Mouse (Mus musculus): ENCODE measurements around the gene Myl4. TPM values are rescaled to one million over a fixed set of nuclear protein-coding genes. Genes with fewer than 3 reads are reported as not detected.
"Not testable (repeated sequence)": the region's sequence is repeated elsewhere in the genome, so short reads cannot be mapped to it uniquely, and the experiment has no call there.

The Myl4 gene
- polyA plus RNA-seq, 1 experiment from 2014 or later = 2,477 TPM

- not testable (repeated sequence) for H3K36me3 ChIP-seq; H3K9me3 ChIP-seq (replicated peaks); H3K27me3 ChIP-seq (replicated peaks); H3K27ac ChIP-seq (ENCODE audit: poor library complexity, severe bottlenecking)
- Histone ChIP-seq H3K4me1 (replicated peaks) (peaks cover 40% of the 10 kb centered on the region), H3K9ac (peak overlapping the region; percentile 59; the same call in 1 of the 2 replicates), H3K4me3 (peak overlapping the region; percentile 47), H3K4me2 (peak overlapping the region; percentile 73)
- WGBS = 2% methylated on average over 28 of the region's 28 CpGs
- ATAC-seq (ENCODE audit: insufficient number of reproducible peaks, low FRiP score) = peak; percentile 73
Measured at GRCm38 (mm10) chr11:104571373-104571772, 20.9 kb downstream of the Myl4 start.

GRCm38 (mm10) chr11:104572091-104572490 lies 21.6 kb downstream of the Myl4 start:
- Histone ChIP-seq H3K27me3 (replicated peaks) (no peaks in the 10 kb centered on the region), H3K4me1 (replicated peaks) (peaks cover 41% of the 10 kb centered on the region), H3K9ac (no peak overlapping the region), H3K27ac (ENCODE audit: poor library complexity, severe bottlenecking) (no peak overlapping the region), H3K36me3 (no peaks in the 10 kb centered on the region), H3K9me3 (replicated peaks) (peaks cover 5% of the 10 kb centered on the region; the same call in 1 of the 2 replicates), H3K4me3 (no peak overlapping the region), H3K4me2 (no peak overlapping the region)
- 44% methylated on average over 7 of the region's 7 CpGs for WGBS
- no peak for ATAC-seq (ENCODE audit: insufficient number of reproducible peaks, low FRiP score)

GRCm38 (mm10) chr11:104572566-104572965 lies 22.1 kb downstream of the Myl4 start:
- 47% methylated on average over 2 of the region's 2 CpGs for WGBS
- H3K27me3 ChIP-seq (replicated peaks) = no peaks in the 10 kb centered on the region
- no peak for ATAC-seq (ENCODE audit: insufficient number of reproducible peaks, low FRiP score)

GRCm38 (mm10) chr11:104576772-104577612 lies 26.5 kb downstream of the Myl4 start:
- H3K4me3 ChIP-seq = peak overlapping the region; percentile 74
- peak; percentile 70 for ATAC-seq (ENCODE audit: insufficient number of reproducible peaks, low FRiP score)

More at GRCm38 (mm10) chr11:104572566-104572965, 22.1 kb downstream of the Myl4 start:
- Histone ChIP-seq H3K9me3 (replicated peaks) (peaks cover 5% of the 10 kb centered on the region; the same call in 1 of the 2 replicates), H3K4me1 (replicated peaks) (peaks cover 41% of the 10 kb centered on the region), H3K9ac (no peak overlapping the region), H3K27ac (ENCODE audit: poor library complexity, severe bottlenecking) (no peak overlapping the region), H3K36me3 (no peaks in the 10 kb centered on the region), H3K4me2 (no peak overlapping the region), H3K4me3 (no peak overlapping the region)

DNA sequence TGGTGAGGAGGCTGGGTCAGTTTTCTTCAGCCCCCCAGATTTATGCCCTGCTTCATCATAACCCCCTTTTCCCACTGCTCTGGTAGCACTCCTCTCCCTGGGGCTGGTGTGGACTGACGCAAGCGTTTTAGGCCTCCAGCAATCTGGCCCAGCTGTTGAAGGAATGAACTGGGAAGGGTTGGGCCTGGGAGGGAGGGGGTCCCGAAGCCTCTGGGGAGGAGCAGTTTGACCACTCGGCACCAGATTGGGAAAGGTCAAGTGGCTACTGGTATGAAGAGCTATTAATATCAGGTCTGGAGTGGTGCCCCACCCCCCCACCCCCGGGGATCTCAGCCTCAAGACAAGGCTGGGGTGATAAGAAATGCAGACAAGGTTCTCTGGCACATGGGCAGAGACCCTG lies 27.6 kb downstream of the Myl4 start:
- H3K4me3 ChIP-seq = peak overlapping the region; percentile 74
- peak overlapping the region; percentile 94 for H3K9ac ChIP-seq
- 9% methylated on average over 5 of the region's 5 CpGs for WGBS
- H3K27ac ChIP-seq (ENCODE audit: poor library complexity, severe bottlenecking) = peak overlapping the region; percentile 100
- no peaks in the 10 kb centered on the region for H3K9me3 ChIP-seq (replicated peaks)
- H3K36me3 ChIP-seq = peaks cover 27% of the 10 kb centered on the region
- peak; percentile 12; the same call in 1 of the 2 replicates for ATAC-seq (ENCODE audit: insufficient number of reproducible peaks, low FRiP score)
- no peaks in the 10 kb centered on the region for H3K27me3 ChIP-seq (replicated peaks)
- peaks cover 58% of the 10 kb centered on the region for H3K4me1 ChIP-seq (replicated peaks)
- peak overlapping the region; percentile 81 for H3K4me2 ChIP-seq

More at GRCm38 (mm10) chr11:104576772-104577612, 26.5 kb downstream of the Myl4 start:
- Histone ChIP-seq H3K27me3 (replicated peaks) (no peaks in the 10 kb centered on the region), H3K27ac (ENCODE audit: poor library complexity, severe bottlenecking) (peak overlapping the region; percentile 100), H3K36me3 (peaks cover 16% of the 10 kb centered on the region), H3K4me2 (peak overlapping the region; percentile 81), H3K9me3 (replicated peaks) (no peaks in the 10 kb centered on the region), H3K9ac (peak overlapping the region; percentile 94), H3K4me1 (replicated peaks) (peaks cover 57% of the 10 kb centered on the region)
- WGBS = 22% methylated on average over 10 of the region's 10 CpGs

DNA sequence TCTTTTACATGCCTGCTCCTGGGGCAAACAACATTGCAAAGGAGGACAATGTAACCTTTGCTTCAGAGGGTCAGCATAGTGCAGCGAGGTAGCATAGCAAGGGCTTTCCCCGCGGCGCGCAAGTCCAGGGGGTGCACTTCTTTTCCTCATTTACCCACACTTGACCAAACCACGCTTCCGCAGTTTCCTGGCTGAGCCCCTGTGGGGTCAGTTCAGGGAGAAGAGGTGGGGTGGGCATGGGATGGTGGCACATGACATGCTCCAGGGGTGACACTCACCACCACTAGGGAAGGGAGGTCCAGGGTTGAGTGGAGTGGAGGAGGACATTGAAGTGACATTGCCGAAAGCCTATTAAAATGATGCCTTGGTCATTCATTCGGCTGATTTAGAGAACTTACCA lies 28.6 kb downstream of the Myl4 start:
- Histone ChIP-seq H3K4me3 (peak overlapping the region; percentile 74), H3K27ac (ENCODE audit: poor library complexity, severe bottlenecking) (peak overlapping the region; percentile 100), H3K4me1 (replicated peaks) (peaks cover 66% of the 10 kb centered on the region)

DNA sequence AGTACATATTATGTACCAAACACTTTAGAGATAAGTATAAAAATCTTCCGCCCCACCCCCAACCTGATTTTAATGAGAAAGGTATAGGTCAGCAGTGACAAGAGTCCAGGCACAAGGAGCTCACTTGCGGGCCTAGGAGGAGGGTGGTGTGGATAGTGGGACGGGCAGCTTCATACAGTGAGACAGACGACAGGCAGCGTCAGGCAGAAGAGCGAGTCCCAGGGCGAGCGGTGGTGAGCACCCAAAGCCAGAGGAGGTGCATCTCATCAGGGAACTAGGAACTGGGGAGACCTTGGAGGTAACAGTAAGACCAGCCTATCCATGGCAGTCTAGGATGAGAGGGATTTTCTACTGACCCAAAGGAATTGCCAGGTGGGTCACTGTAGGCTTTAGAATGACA lies 29.1 kb downstream of the Myl4 start:
- Histone ChIP-seq H3K36me3 (peaks cover 42% of the 10 kb centered on the region), H3K9me3 (replicated peaks) (no peaks in the 10 kb centered on the region), H3K4me1 (replicated peaks) (peaks cover 66% of the 10 kb centered on the region), H3K4me2 (peak overlapping the region; percentile 81), H3K27ac (ENCODE audit: poor library complexity, severe bottlenecking) (peak overlapping the region; percentile 100), H3K9ac (peak overlapping the region; percentile 94), H3K4me3 (peak overlapping the region; percentile 74), H3K27me3 (replicated peaks) (no peaks in the 10 kb centered on the region)
- 55% methylated on average over 8 of the region's 8 CpGs for WGBS
- no peak for ATAC-seq (ENCODE audit: insufficient number of reproducible peaks, low FRiP score)

More for the DNA sequence above, 28.6 kb downstream of the Myl4 start:
- H3K9ac ChIP-seq = peak overlapping the region; percentile 94
- peak overlapping the region; percentile 81 for H3K4me2 ChIP-seq
- peaks cover 37% of the 10 kb centered on the region for H3K36me3 ChIP-seq
- no peaks in the 10 kb centered on the region for H3K27me3 ChIP-seq (replicated peaks)
- ATAC-seq (ENCODE audit: insufficient number of reproducible peaks, low FRiP score) = no peak
- WGBS = 71% methylated on average over 9 of the region's 9 CpGs
- no peaks in the 10 kb centered on the region for H3K9me3 ChIP-seq (replicated peaks)

DNA sequence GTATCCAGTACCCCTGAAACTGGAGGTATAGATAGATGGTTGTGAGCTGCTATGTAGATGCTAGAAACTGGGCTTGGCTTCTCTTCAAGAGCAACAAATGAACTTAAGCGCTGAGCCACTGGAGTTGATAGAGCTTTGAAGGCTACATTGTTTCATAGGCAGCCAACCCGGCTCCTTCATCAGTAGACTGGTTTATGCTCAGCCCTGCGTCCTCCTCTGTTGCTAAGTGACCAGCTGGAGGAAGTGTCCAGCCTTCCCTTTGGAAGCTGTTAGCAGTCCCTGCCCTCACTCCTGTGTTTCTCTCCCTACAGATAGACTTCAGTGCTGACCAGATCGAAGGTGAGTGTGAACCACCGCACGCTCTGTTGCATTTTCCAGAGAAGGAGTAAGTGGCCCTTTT lies 29.6 kb downstream of the Myl4 start:
- Histone ChIP-seq H3K27ac (ENCODE audit: poor library complexity, severe bottlenecking) (peak overlapping the region; percentile 100), H3K4me3 (peak overlapping the region; percentile 74), H3K4me2 (peak overlapping the region; percentile 81), H3K9ac (peak overlapping the region; percentile 64), H3K4me1 (replicated peaks) (peaks cover 66% of the 10 kb centered on the region), H3K27me3 (replicated peaks) (no peaks in the 10 kb centered on the region), H3K36me3 (peaks cover 47% of the 10 kb centered on the region), H3K9me3 (replicated peaks) (no peaks in the 10 kb centered on the region)
- 0 out of 2 replicates have a peak, but pooled peaks have one; percentile 18 for ATAC-seq (ENCODE audit: insufficient number of reproducible peaks, low FRiP score)
- WGBS = 32% methylated on average over 6 of the region's 6 CpGs

- H3K9ac ChIP-seq = peak overlapping the region; percentile 64
- peaks cover 52% of the 10 kb centered on the region for H3K36me3 ChIP-seq
- no peaks in the 10 kb centered on the region for H3K27me3 ChIP-seq (replicated peaks)
- no peaks in the 10 kb centered on the region for H3K9me3 ChIP-seq (replicated peaks)
- 77% methylated on average over 5 of the region's 5 CpGs for WGBS
- H3K4me3 ChIP-seq = peak overlapping the region; percentile 74
- H3K4me2 ChIP-seq = peak overlapping the region; percentile 81
- peaks cover 66% of the 10 kb centered on the region for H3K4me1 ChIP-seq (replicated peaks)
- no peak for ATAC-seq (ENCODE audit: insufficient number of reproducible peaks, low FRiP score)
- peak overlapping the region; percentile 100 for H3K27ac ChIP-seq (ENCODE audit: poor library complexity, severe bottlenecking)
Measured at GRCm38 (mm10) chr11:104580606-104581005, 30.1 kb downstream of the Myl4 start.

GRCm38 (mm10) chr11:104581446-104582307 lies 31.2 kb downstream of the Myl4 start:
- peak overlapping the region; percentile 81 for H3K4me2 ChIP-seq
- H3K27ac ChIP-seq (ENCODE audit: poor library complexity, severe bottlenecking) = peak overlapping the region; percentile 45
- H3K27me3 ChIP-seq (replicated peaks) = no peaks in the 10 kb centered on the region
- peaks cover 61% of the 10 kb centered on the region for H3K4me1 ChIP-seq (replicated peaks)
- WGBS = 50% methylated on average over 18 of the region's 18 CpGs
- H3K9ac ChIP-seq = peak overlapping the region; percentile 43
- no peak for ATAC-seq (ENCODE audit: insufficient number of reproducible peaks, low FRiP score)
- H3K9me3 ChIP-seq (replicated peaks) = no peaks in the 10 kb centered on the region
- peaks cover 63% of the 10 kb centered on the region for H3K36me3 ChIP-seq
- peak overlapping the region; percentile 20; the same call in 1 of the 2 replicates for H3K4me3 ChIP-seq

DNA sequence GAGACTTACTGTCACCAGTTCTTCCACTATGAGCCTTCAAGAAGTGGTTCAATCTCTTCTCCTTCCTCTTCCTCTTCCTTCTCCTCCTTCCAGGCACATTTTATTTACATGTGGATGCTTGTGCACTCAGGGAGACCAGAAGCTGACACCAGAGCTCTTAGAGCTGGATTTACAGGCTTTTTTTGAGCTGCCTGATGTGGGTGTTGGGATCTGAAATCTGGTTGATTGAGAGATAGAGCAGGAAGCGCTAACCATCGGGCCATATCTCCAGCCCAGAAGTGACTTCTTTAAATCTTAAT lies 31.8 kb downstream of the Myl4 start:
- H3K9ac ChIP-seq = peak overlapping the region; percentile 43; the same call in 1 of the 2 replicates
- 75% methylated on average over 2 of the region's 2 CpGs for WGBS
- peak overlapping the region; percentile 45 for H3K27ac ChIP-seq (ENCODE audit: poor library complexity, severe bottlenecking)
- H3K4me1 ChIP-seq (replicated peaks) = peaks cover 56% of the 10 kb centered on the region
- ATAC-seq (ENCODE audit: insufficient number of reproducible peaks, low FRiP score) = no peak
- H3K4me3 ChIP-seq = 0 out of 2 replicates have a peak overlapping the region, but pooled peaks have one; percentile 4
- H3K27me3 ChIP-seq (replicated peaks) = no peaks in the 10 kb centered on the region
- H3K9me3 ChIP-seq (replicated peaks) = no peaks in the 10 kb centered on the region
- H3K36me3 ChIP-seq = peaks cover 69% of the 10 kb centered on the region
- peak overlapping the region; percentile 81 for H3K4me2 ChIP-seq
